In the genomic region with DNA sequence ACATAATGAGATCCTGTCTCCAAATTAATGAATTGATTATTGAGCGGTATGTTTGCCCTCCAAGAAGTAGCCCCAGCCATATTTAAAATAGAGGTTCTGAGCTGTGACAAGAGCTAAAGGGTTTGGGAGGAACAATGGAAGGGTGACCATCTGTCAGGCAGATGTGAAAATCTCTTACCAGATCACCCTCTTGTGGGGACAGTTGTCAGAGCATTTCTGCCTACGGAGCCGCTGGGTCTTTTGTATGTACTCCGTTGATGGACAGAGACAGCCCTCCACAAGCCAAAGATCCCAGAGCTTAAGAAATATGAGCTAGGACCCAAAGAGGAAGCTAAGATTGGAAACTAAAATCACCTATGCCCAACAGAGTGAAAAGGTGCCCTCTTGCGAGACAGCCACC, we compare ENCODE assay signal across 24 mouse cellular contexts.
DNase-seq lines count a peak whose midpoint lies in the region; ATAC-seq and TF ChIP-seq lines count a peak whose summit lies in the region.
"Had no signal": no experiment of that assay in that cellular context is flagged by ENCODE, and none has a peak within 500 bp of the region (broad histone marks: within the 10 kb centered on the region; RNA-seq: fewer than 3 reads in every experiment).

No protein-coding gene starts in this region.

- no peaks in the 10 kb centered on the region for H3K27me3 ChIP-seq in limb, embryonic 14.5 days (ENCODE audit: control insufficient read depth, insufficient read depth, low read length)
- 0 out of 2 replicates have a peak, but pooled peaks cover 17% of the 10 kb centered on the region for H3K27me3 ChIP-seq in limb, embryonic 10.5 days (ENCODE audit: low read depth, poor library complexity, severe bottlenecking)
- no peaks in the 10 kb centered on the region for H3K27me3 ChIP-seq in kidney, adult 2 months (replicated peaks; ENCODE audit: control insufficient read depth, insufficient read depth, low read length)
- H3K27me3 ChIP-seq: limb, embryonic 12.5 days; neural tube, embryonic 15.5 days had no signal

- no peak for ATAC-seq in limb, embryonic 14.5 days (ENCODE audit: low FRiP score, low read depth)
- ATAC-seq: CD4-positive, CD25-positive, alpha-beta regulatory T cell, adult 4 months; hindbrain, embryonic 16.5 days; lung, postnatal 0 days had no signal

- H3K4me3 ChIP-seq in limb, embryonic 14.5 days (replicated peaks; ENCODE audit: low read length), result no peak overlapping the region
- no peak overlapping the region for H3K4me3 ChIP-seq in limb, embryonic 10.5 days
- H3K4me3 ChIP-seq in kidney, adult 2 months (ENCODE audit: insufficient read depth, low read depth, low read length), result no peak overlapping the region
- H3K4me3 ChIP-seq: heart, embryonic 10.5 days; limb, embryonic 12.5 days; myocyte; neural tube, embryonic 15.5 days had no signal

- TF ChIP-seq POLR2A in limb, embryonic 14.5 days (IDR thresholded peaks at IDR 0.05; ENCODE audit: borderline replicate concordance, extremely low read depth, insufficient read depth, insufficient read length), result no peak
- no peak for TF ChIP-seq POLR2A in kidney, adult 2 months (IDR thresholded peaks at IDR 0.05; ENCODE audit: low read depth, low read length)

- peaks cover 8% of the 10 kb centered on the region for H3K4me1 ChIP-seq in limb, embryonic 14.5 days (ENCODE audit: control insufficient read depth, insufficient read depth, low read length)
- H3K4me1 ChIP-seq in limb, embryonic 10.5 days, result peaks cover 7% of the 10 kb centered on the region; the same call in 1 of the 2 replicates
- H3K4me1 ChIP-seq in kidney, adult 2 months (ENCODE audit: control insufficient read depth, insufficient read depth, low read length), result no peaks in the 10 kb centered on the region
- H3K4me1 ChIP-seq: heart, embryonic 10.5 days had no signal

- no peaks in the 10 kb centered on the region for H3K36me3 ChIP-seq in limb, embryonic 14.5 days (ENCODE audit: control insufficient read depth, insufficient read depth, low read length)
- H3K36me3 ChIP-seq in limb, embryonic 10.5 days, result no peaks in the 10 kb centered on the region
- no peaks in the 10 kb centered on the region for H3K36me3 ChIP-seq in kidney, adult 2 months (ENCODE audit: control insufficient read depth, insufficient read depth, low read length)
- H3K36me3 ChIP-seq: heart, embryonic 10.5 days; limb, embryonic 12.5 days; neural tube, embryonic 15.5 days had no signal

- H3K9me3 ChIP-seq in limb, embryonic 14.5 days (ENCODE audit: control insufficient read depth, low read length), result no peaks in the 10 kb centered on the region
- H3K9me3 ChIP-seq in limb, embryonic 10.5 days (replicated peaks), result no peaks in the 10 kb centered on the region
- H3K9me3 ChIP-seq: heart, embryonic 10.5 days; limb, embryonic 12.5 days; neural tube, embryonic 15.5 days had no signal

- 74% methylated on average over 5 of the region's 5 CpGs for WGBS in limb, embryonic 14.5 days
- WGBS in limb, embryonic 10.5 days, result 78% methylated on average over 5 of the region's 5 CpGs
- WGBS in kidney, adult 2 months, result 86% methylated on average over 5 of the region's 5 CpGs

- peak; percentile 47 for DNase-seq in limb, embryonic 14.5 days (ENCODE audit: low spot score)
- no peak for DNase-seq in limb, embryonic 10.5 days (ENCODE audit: low spot score)
- peak; percentile 49 for DNase-seq in embryo, embryonic 11 days
- DNase-seq in mesoderm, embryonic 11.5 days (ENCODE audit: low read depth, low spot score), result peak; percentile 33
- peak; percentile 36 for DNase-seq in skeletal muscle tissue, adult 2 months (ENCODE audit: low read depth, low spot score)
- DNase-seq in kidney, adult 2 months, result no peak
- no peak for DNase-seq in thymus, postnatal 14 days
- DNase-seq: adrenal gland, adult 8-10 months; cerebellum, adult 11 months; cerebellum, postnatal 25 days; gastrocnemius, postnatal 25 days; heart, postnatal 14 days; kidney, adult 11 months; kidney, postnatal 14 days; layer of hippocampus, adult 9-11 months; thymus, adult 2 months had no signal

- no peak overlapping the region for H3K27ac ChIP-seq in limb, embryonic 14.5 days (replicated peaks; ENCODE audit: low read depth, low read length)
- H3K27ac ChIP-seq in limb, embryonic 10.5 days, result no peak overlapping the region
- H3K27ac ChIP-seq in kidney, adult 2 months (ENCODE audit: insufficient read depth, low read depth, low read length), result no peak overlapping the region
- H3K27ac ChIP-seq: heart, embryonic 10.5 days; limb, embryonic 12.5 days; liver, embryonic 14.5 days; neural tube, embryonic 15.5 days had no signal

- TF ChIP-seq CTCF in kidney, adult 2 months (conservative IDR thresholded peaks at IDR 0.05; ENCODE audit: insufficient read depth, insufficient read length, low read depth, low read length), result no peak

- H3K9ac ChIP-seq in limb, embryonic 14.5 days (ENCODE audit: low read depth, low read length, severe bottlenecking), result no peak overlapping the region
- H3K9ac ChIP-seq: limb, embryonic 12.5 days; liver, embryonic 14.5 days; neural tube, embryonic 15.5 days had no signal

- H3K4me2 ChIP-seq in limb, embryonic 14.5 days (replicated peaks; ENCODE audit: low read depth, low read length, severe bottlenecking), result no peak overlapping the region
- H3K4me2 ChIP-seq: limb, embryonic 12.5 days; neural tube, embryonic 15.5 days had no signal

Comparison
In these comparisons a context has a peak if more than half of its experiments do, and no peak if none do; other contexts are left out.
1. DNase-seq: peak in limb, embryonic 14.5 days (single experiment), embryo, embryonic 11 days (single experiment), mesoderm, embryonic 11.5 days (single experiment) and skeletal muscle tissue, adult 2 months (single experiment); none in limb, embryonic 10.5 days (single experiment), kidney, adult 2 months (single experiment) and thymus, postnatal 14 days (single experiment).